Mouse (Mus musculus) ES-Bruce4 (cell line): ENCODE measurements at regions not wholly inside any gene's neighbourhood (a gene's known extent, or its start where the extent isn't known, plus 50 kb on each side); places are given as distances from the start of the nearest gene placed in this dataset.

ENCODE experiments used
- CTCF ChIP-seq: IDR thresholded peaks from one replicate; pipeline ENCODE4 v1.8.1; 2011; ENCODE audit warnings: low read depth, low read length
- EP300 ChIP-seq: IDR thresholded peaks from 2 replicates; pipeline ENCODE4 v1.6.1; 2011; ENCODE audit warnings: low read depth, low read length; ENCODE audit not compliant: insufficient read depth
- POLR2A ChIP-seq: IDR thresholded peaks from one replicate; pipeline ENCODE4 v1.8.1; 2011; ENCODE audit warnings: low read length; ENCODE audit not compliant: insufficient read depth

GRCm38 (mm10) chr2:117913846-117914245 is 197.8 kb upstream of the Thbs1 start:
- TF ChIP-seq POLR2A (no peak), CTCF (peak; percentile 44), EP300 (no peak)
